Mouse (Mus musculus) heart, postnatal 0 days (tissue): ENCODE results near the gene Ctla4. TPM values are rescaled to one million over a fixed set of nuclear protein-coding genes. Genes with fewer than 3 reads are reported as not detected.

Experiments
- ATAC-seq: fragments of 200-750 bp; cut with Nextera tagmentation; 2 replicates; pipeline ENCODE4 v1.8.0; 2017; ENCODE audit warnings: low read depth, moderate number of reproducible peaks, moderate library complexity; ENCODE audit not compliant: insufficient read depth
- DNase-seq: peaks from one replicate; pipeline ENCODE4 v3.0.0-alpha.2; 2016; ENCODE audit warnings: low spot score
- H3K27ac ChIP-seq: fragments of 300-500 bp; sonication (generic); 2 replicates; pipeline ENCODE4 v1.5.1; 2014; ENCODE audit warnings: low read depth, mild to moderate bottlenecking
- H3K27me3 ChIP-seq: fragments of 300-500 bp; sonication (generic); 2 replicates; pipeline ENCODE4 v1.6.1; 2014; ENCODE audit warnings: low read length, mixed read lengths; ENCODE audit not compliant: control insufficient read depth, insufficient read depth
- H3K36me3 ChIP-seq: fragments of 300-500 bp; sonication (generic); replicated peaks from 2 replicates; pipeline ENCODE4 v1.6.1; 2014; ENCODE audit warnings: low read length, mixed read lengths; ENCODE audit not compliant: control insufficient read depth, insufficient read depth
- H3K4me1 ChIP-seq: fragments of 300-500 bp; sonication (generic); 2 replicates; pipeline ENCODE4 v1.6.1; 2014; ENCODE audit warnings: antibody characterized with exemption; ENCODE audit not compliant: control insufficient read depth, insufficient read depth
- H3K4me2 ChIP-seq: fragments of 300-500 bp; sonication (generic); 2 replicates; pipeline ENCODE4 v1.6.1; 2014; ENCODE audit warnings: low read depth, mild to moderate bottlenecking, low read length, moderate library complexity
- H3K4me3 ChIP-seq: fragments of 300-500 bp; sonication (generic); 2 replicates; pipeline ENCODE4 v1.5.1; 2014; ENCODE audit warnings: low read depth, low read length
- H3K9ac ChIP-seq: fragments of 300-500 bp; sonication (generic); replicated peaks from 2 replicates; pipeline ENCODE4 v1.6.1; 2014; ENCODE audit warnings: low read depth, low read length, mixed read lengths
- H3K9me3 ChIP-seq: fragments of 300-500 bp; sonication (generic); replicated peaks from 2 replicates; pipeline ENCODE4 v1.6.1; 2016; ENCODE audit warnings: low read length; ENCODE audit not compliant: control insufficient read depth
- CTCF ChIP-seq: IDR thresholded peaks from 2 replicates; pipeline ENCODE4 v1.5.1; 2016; ENCODE audit warnings: antibody characterized with exemption, control low read depth, low read depth
- EP300 ChIP-seq: IDR thresholded peaks from 2 replicates; pipeline ENCODE4 v1.6.1; 2016; ENCODE audit warnings: antibody characterized with exemption, low read depth
- WGBS: fragments of 180-500 bp; shearing (Covaris S2); extraction: QIAGEN DNeasy Blood & Tissue Kit; methylation state at CpG from one replicate; pipeline ENCODE4 v1.1.7; 2014; 5-methylcytosine and 5-hydroxymethylcytosine counted together
- polyA plus RNA-seq: library from polyadenylated mRNA; unstranded; fragments of >200 nt; fragmentation: Nextera tagmentation; extraction: Ambion mirVana; gene quantifications from 2 replicates; pipeline ENCODE4 v1.2.1, GENCODE M21; 2015
- total RNA-seq: library from RNA; depleted of rRNA; stranded (reverse); fragments of >200 nt; gene quantifications from 2 replicates; pipeline ENCODE4 v1.2.3, GENCODE M21; 2014; ENCODE audit warnings: low replicate concordance

The Ctla4 gene
- total and polyA plus RNA-seq, 2 experiments from 2014 or later = not detected

GRCm38 (mm10) chr1:60911631-60912030 lies 24.8 kb downstream of the Ctla4 start:
- Histone ChIP-seq H3K4me1 (no peaks in the 10 kb centered on the region), H3K27ac (no peak overlapping the region), H3K9ac (no peak overlapping the region), H3K4me3 (no peak overlapping the region), H3K36me3 (no peaks in the 10 kb centered on the region), H3K9me3 (no peaks in the 10 kb centered on the region), H3K4me2 (no peak overlapping the region), H3K27me3 (no peaks in the 10 kb centered on the region)
- DNase-seq (no peak), ATAC-seq (no peak)
- WGBS = 77% methylated on average over 3 of the region's 3 CpGs
- TF ChIP-seq EP300 = no peak
- TF ChIP-seq CTCF = no peak

GRCm38 (mm10) chr1:60913305-60913704 lies 26.5 kb downstream of the Ctla4 start:
- Histone ChIP-seq H3K9me3 (no peaks in the 10 kb centered on the region), H3K4me3 (no peak overlapping the region), H3K27me3 (no peaks in the 10 kb centered on the region), H3K27ac (no peak overlapping the region), H3K36me3 (no peaks in the 10 kb centered on the region), H3K4me1 (no peaks in the 10 kb centered on the region), H3K9ac (no peak overlapping the region), H3K4me2 (no peak overlapping the region)
- TF ChIP-seq EP300 (no peak), CTCF (no peak)
- ATAC-seq = no peak
- 83% methylated on average over 4 of the region's 4 CpGs for WGBS
- no peak for DNase-seq

GRCm38 (mm10) chr1:60916281-60916781 lies 29.5 kb downstream of the Ctla4 start:
- Histone ChIP-seq H3K4me3 (no peak overlapping the region), H3K27ac (peak overlapping the region; percentile 36; the same call in 1 of the 2 replicates)
- 46% methylated on average over 10 of the region's 10 CpGs for WGBS

GRCm38 (mm10) chr1:60920493-60921355 lies 33.9 kb downstream of the Ctla4 start:
- H3K9me3 ChIP-seq = no peaks in the 10 kb centered on the region
- no peak overlapping the region for H3K4me3 ChIP-seq
- H3K27me3 ChIP-seq = no peaks in the 10 kb centered on the region
- no peaks in the 10 kb centered on the region for H3K36me3 ChIP-seq
- no peak overlapping the region for H3K27ac ChIP-seq
- no peak overlapping the region for H3K4me2 ChIP-seq
- peak; percentile 56 for DNase-seq
- H3K4me1 ChIP-seq = no peaks in the 10 kb centered on the region
- 81% methylated on average over 24 of the region's 24 CpGs for WGBS
- TF ChIP-seq EP300 (no peak), CTCF (no peak)
- peak; percentile 41; the same call in 1 of the 2 replicates for ATAC-seq
- no peak overlapping the region for H3K9ac ChIP-seq

More at GRCm38 (mm10) chr1:60916281-60916781, 29.5 kb downstream of the Ctla4 start:
- TF ChIP-seq EP300 = no peak
- TF ChIP-seq CTCF = no peak
- no peak overlapping the region for H3K9ac ChIP-seq
- no peak overlapping the region for H3K4me2 ChIP-seq
- H3K9me3 ChIP-seq = no peaks in the 10 kb centered on the region
- no peaks in the 10 kb centered on the region for H3K36me3 ChIP-seq
- H3K27me3 ChIP-seq = no peaks in the 10 kb centered on the region
- no peaks in the 10 kb centered on the region for H3K4me1 ChIP-seq
- DNase-seq = no peak
- ATAC-seq = no peak

GRCm38 (mm10) chr1:60929036-60929435 lies 42.2 kb downstream of the Ctla4 start:
- Histone ChIP-seq H3K4me2 (no peak overlapping the region), H3K27ac (no peak overlapping the region), H3K36me3 (no peaks in the 10 kb centered on the region), H3K27me3 (no peaks in the 10 kb centered on the region), H3K4me3 (no peak overlapping the region), H3K9me3 (no peaks in the 10 kb centered on the region), H3K4me1 (no peaks in the 10 kb centered on the region), H3K9ac (no peak overlapping the region)
- 84% methylated on average over 3 of the region's 3 CpGs for WGBS
- no peak for TF ChIP-seq CTCF
- no peak for TF ChIP-seq EP300
- ATAC-seq = no peak
- no peak for DNase-seq
